Mouse (Mus musculus): ENCODE data around the gene Hoxb8. TPM values are rescaled to one million over a fixed set of nuclear protein-coding genes. Genes with fewer than 3 reads are reported as not detected.

Gene Hoxb8
- not detected for polyA plus RNA-seq (2017; shearing (Covaris generic))

DNA sequence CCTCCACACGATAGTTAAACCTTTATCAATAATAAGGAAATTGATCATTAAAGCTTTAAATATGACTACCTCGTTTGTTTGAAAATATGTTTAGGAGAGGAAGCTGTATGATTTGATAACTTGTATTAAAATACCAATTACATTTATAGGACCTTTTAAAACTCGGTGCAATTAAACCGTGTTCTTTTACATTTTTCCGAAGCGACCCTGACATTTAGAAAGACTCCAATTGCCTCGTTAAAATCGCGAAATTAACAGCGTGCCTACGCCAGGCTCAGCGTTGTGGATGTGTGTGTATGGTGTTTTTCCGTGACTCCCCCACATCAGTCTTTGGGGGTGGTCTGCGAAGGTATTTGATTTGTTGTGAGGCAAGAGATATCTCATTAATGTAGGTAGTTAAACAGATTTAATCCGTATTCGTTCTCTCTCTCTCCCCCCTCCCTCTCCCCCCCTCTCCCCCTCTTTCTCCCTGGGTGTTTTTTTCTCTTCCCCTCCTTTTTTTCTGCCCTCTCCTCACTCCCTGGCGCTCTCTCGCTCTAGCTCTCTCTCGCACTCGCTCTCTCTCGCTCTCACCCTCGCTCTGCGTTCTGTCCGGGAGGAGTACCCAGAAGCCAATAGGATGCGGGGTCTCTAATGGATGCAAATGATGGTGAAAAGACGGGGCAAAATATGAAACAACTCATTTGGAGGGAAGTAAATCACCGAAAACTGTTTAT lies at the start of gene Hoxb8:
Gene Hoxb8 (plus strand): TSS at position 51 of the 716 bp plus-strand sequence.

DNA sequence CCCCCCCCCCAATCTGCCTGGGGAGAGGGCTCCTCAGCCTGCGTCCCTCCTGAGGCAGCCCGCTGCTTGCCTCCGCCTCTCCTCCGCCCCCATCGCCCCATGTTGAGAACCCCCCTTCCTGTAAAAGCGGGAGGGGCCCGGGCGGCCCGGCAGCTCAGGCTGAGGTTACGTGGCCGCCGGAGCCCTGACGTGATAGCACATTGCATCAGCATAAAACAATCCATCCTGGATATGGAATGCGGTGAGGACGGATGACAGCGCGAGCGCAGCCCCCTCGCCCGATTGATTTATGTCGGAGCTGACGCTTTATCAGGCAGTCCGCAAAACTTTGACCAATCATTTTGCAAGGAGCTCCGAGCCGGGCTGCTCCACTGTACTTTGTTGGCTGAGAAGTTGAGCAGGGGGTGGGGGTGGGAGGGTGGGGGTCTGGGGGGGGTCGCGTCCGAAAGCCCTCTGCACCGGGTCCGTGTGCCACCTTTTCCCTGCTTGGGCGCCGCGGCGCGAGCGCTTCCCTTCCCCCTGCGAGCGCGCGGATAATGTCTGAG lies 10.6 kb upstream of the Hoxb8 start, which contains the start of gene Hoxb9:
Gene Hoxb9 (plus strand): TSS at position 462 of the 545 bp plus-strand sequence.

DNA sequence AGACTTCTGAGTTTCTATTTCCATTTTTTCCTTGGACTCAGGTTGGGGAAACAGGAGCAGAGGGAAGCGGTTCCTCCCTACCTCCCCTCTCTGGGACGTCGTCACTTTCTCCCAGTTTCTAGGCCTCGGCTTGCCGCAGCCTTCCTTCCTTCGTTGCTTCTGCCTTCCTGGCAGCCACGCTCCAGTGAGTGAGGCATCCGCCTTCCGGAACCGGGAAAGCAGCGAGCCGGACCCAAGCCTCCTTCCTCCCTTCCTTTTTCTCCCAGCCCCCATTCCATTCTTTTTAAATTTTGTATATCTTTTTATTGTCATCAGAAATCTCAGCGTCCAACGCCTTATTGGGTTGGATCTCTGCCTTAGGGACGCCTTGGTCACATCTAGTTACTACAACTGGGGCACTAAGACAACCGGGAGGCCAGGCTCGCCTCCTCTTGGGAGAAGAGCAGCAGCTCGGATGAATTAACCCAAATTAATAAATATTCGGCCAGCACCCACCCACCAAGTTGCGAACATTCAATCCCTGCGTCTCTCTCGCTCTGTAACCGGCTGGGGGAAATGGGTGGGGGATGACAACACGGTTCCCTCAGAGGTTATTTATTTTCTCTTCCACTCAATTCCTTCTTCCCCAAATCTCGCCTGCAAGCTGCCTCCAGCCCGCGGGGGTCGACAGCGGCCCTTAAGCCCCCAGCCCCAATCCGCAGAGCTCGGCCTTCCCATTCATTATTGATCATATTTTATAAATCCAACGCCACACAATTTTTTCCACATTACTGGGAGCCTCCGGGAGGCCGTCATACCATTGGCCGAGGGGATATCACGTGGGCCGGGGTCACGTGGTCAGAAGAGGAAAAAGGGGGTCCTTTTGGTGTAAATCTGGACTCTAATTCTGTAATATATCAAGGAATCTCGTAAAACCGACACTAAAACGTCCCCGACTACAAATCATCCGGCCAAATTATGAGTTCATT lies 4.3 kb downstream of the Hoxb8 start, which contains the start of gene Hoxb7:
Gene Hoxb7 (plus strand): TSS at position 853 of the 968 bp plus-strand sequence.

DNA sequence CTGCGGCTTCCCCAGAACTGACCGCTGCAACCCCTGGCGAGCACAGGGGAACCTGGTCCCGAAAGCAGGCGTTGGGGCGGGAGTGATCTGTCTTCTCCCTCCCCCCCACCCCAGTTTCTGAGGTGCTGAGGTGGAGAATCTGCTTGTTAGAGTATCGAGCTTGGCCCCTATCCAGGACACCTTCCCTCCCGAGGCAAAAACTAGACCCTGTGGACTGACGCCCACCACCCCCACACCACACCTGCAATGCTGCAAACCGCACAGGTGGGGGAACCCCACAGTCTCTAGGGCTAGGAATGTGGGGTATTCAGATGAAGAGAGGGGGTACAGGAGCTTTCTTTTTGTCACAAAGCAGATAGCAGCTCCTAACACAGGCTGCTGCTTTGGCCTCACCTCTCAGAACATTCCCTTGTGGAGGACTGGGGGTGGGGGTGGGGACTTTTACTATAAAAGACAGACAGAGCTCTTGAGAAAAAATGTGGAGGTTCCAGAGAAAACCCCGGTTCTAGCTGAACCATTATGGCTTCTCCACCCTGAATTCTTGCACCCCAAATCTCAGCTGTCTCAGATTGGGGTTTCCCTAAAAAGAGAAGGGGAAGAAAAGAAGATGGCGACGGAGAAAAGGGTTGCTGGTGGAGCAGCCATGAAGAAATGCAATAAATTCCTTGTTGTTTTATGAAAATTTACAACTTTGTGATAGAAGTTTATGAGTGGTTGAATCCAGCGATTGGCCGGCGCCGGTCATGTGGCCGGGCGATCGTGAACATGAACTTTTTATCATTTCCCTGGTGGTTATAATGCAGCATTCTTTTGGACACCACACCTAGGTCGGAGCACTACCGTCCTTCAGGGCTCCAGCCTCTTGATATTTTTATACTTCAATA lies 10.2 kb downstream of the Hoxb8 start, which contains the start of gene Hoxb6:
Gene Hoxb6 (plus strand): TSS at position 796 of the 884 bp plus-strand sequence.

DNA sequence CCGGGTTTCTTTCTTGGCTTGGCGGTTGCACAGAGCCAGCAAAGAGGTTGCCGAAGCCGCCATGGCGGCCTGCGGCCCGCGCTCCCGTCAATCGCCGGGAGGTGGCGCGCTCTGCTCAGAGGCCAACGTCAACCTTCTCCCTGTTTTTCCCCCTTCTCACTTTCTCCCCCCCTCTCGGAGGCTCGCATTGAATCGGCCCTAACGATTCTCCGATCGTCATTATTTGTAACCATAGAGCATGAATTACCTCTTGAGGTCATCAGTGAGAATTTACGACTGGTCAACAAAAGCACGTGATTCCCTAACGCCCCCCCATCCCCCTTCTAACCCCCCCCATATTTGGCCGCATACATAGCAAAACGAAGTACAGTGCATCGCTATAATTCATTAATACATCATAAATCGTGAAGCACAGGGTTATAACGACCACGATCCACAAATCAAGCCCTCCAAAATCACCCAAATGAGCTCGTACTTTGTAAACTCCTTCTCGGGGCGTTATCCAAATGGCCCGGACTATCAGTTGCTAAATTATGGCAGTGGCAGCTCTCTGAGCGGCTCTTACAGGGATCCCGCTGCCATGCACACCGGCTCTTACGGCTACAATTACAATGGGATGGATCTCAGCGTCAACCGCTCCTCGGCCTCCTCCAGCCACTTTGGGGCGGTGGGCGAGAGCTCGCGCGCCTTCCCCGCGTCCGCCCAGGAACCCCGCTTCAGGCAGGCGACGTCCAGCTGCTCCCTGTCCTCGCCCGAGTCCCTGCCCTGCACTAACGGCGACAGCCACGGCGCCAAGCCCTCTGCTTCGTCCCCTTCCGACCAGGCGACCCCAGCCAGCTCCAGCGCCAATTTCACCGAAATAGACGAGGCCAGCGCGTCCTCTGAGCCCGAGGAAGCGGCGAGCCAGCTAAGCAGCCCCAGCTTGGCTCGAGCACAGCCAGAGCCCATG lies 21.7 kb downstream of the Hoxb8 start, which contains the start of gene Hoxb5:
Gene Hoxb5 (plus strand): TSS at position 186 of the 949 bp plus-strand sequence.

DNA sequence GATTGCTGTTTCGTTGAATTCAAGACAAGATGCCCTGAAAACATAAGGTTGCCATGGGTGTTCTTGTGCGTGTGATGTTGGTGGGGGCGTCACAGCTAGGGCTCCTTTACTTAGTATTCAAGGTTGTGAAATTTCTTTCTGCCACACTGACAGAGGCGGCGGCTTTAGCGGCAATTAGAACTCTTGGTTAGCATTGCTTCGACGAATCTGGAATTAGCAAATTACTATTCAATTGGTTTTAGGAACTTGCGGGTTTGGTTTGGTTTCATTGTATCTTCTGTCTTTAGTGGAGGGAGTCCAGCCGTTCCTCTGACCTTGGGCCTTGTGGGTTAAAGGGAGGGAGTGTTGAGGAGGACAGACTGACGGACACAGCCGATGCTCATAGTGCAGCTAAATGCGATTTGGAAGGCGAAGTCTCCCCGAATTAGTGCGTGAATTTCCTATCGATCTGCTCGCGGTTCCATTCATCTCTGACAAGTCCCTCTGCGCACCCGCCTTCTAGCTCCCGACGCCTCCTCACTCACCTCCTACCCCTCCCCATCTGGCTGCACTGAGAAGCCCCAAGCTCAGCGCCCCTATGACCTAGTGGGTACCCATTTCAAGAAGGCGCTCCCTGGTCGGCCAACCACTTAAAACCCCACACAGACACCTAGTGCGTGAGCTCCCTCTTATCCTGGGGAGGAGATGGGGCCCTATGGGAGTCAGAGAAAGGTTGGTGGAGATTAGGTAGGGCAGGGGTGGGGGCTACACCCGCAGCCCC lies 36.1 kb downstream of the Hoxb8 start, which contains the start of gene Hoxb4:
Gene Hoxb4 (plus strand): TSS at position 660 of the 760 bp plus-strand sequence.

DNA sequence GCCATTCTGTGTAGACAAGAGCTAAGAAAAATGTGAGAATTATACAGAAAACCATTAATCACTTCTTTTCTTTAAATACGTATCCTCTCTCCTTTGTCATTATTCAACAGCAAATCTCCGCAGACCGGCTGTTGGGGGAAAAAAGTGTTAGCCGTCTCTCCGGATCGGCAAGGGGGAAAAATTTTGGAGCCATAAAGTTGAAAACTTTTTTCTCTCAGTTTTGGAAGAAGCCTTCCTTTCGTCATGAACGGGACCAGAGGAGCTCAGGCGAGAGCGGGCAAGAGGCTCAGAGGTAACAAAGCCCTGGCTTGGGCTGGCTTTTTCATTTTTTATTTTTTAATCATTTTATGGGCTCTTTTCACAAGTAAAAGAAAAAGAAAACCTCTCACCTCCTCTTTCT lies 41.4 kb downstream of the Hoxb8 start, which contains the start of gene Hoxb3:
Gene Hoxb3 (plus strand): TSS at position 173 of the 400 bp plus-strand sequence.

Other genes starting within 250 kb of the Hoxb8 start
- gene Snf8, start 247.0 kb upstream of the Hoxb8 start, polyA plus RNA-seq (2017; shearing (Covaris generic)) = 82.5 TPM
- 10.2 TPM for gene Ube2z, start 216.5 kb upstream of the Hoxb8 start, polyA plus RNA-seq (2017; shearing (Covaris generic))
- 380 TPM for gene Atp5g1, start 206.2 kb upstream of the Hoxb8 start, polyA plus RNA-seq (2017; shearing (Covaris generic))
- not detected for gene Calcoco2, start 169.9 kb upstream of the Hoxb8 start, polyA plus RNA-seq (2017; shearing (Covaris generic))
- not detected for gene Ttll6, start 148.1 kb upstream of the Hoxb8 start, polyA plus RNA-seq (2017; shearing (Covaris generic))
- not detected for gene Hoxb13, start 87.6 kb upstream of the Hoxb8 start, polyA plus RNA-seq (2017; shearing (Covaris generic))
- gene Hoxb9, start 10.4 kb upstream of the Hoxb8 start, polyA plus RNA-seq (2017; shearing (Covaris generic)) = not detected
- gene Hoxb7, start 4.7 kb downstream of the Hoxb8 start, polyA plus RNA-seq (2017; shearing (Covaris generic)) = not detected
- gene Hoxb6, start 10.6 kb downstream of the Hoxb8 start, polyA plus RNA-seq (2017; shearing (Covaris generic)) = not detected
- gene Hoxb5, start 21.4 kb downstream of the Hoxb8 start, polyA plus RNA-seq (2017; shearing (Covaris generic)) = not detected
- 0.33 TPM for gene Hoxb4, start 36.4 kb downstream of the Hoxb8 start, polyA plus RNA-seq (2017; shearing (Covaris generic))
- not detected for gene Hoxb3, start 41.4 kb downstream of the Hoxb8 start, polyA plus RNA-seq (2017; shearing (Covaris generic))
- gene Hoxb2, start 68.6 kb downstream of the Hoxb8 start, polyA plus RNA-seq (2017; shearing (Covaris generic)) = not detected
- not detected for gene Hoxb1, start 83.8 kb downstream of the Hoxb8 start, polyA plus RNA-seq (2017; shearing (Covaris generic))
- 838 TPM for gene Skap1, start 182.7 kb downstream of the Hoxb8 start, polyA plus RNA-seq (2017; shearing (Covaris generic))